Mouse (Mus musculus) E14TG2a.4 (cell line): ENCODE results near the gene Syt8.

ENCODE experiments used
- CTCF ChIP-seq: conservative IDR thresholded peaks from 2 replicates; pipeline ENCODE4 v1.5.1; 2014; ENCODE audit warnings: low read length
- POU5F1 ChIP-seq: IDR thresholded peaks from 2 replicates; pipeline ENCODE4 v1.6.1; 2014; ENCODE audit warnings: low read length, borderline replicate concordance

DNA sequence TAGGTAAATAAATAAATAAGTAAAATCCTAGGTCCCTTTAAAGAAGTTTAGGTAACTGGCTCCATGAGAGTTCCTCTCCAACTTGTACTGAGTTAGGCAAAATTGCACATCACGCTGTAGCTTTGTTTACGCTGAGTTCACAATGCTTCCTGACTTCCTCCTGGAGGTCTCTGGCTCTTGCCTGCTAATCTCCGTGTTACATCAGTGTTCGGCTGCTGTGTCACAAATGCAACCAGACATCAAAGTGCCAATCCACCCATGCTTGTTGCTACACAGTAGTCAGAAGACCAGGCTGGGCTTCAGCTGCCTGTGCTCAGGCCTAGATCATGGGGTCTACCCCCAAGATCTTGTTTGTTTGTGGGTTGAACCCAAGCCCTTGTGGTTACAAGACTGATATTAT is 31.1 kb upstream of the Syt8 start:
- TF ChIP-seq CTCF = no peak
- no peak for TF ChIP-seq POU5F1
